Mouse (Mus musculus): ENCODE measurements around the gene Slc25a54.

Gene Slc25a54

DNA sequence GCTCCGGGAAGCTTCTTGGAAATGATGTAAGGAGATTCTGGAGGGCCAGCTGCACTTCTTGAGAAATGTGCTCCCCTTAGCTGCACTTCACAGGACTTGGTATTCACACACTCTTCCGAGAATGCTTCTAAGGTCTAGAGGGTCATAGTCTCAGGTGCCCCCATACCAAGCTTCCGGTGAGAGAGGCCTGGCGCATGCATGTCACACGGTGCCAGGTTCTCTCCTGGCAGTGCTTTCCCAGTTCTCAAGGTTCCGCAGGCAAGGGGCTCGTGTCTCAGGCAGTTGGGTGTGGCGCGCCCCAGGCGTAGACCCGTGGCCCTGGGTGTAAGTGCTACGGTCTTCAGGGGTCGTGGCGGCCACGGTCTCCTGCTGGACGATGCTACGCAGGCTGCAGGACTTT is at the start of gene Slc25a54:
Slc25a54 (plus strand) TSS at position 301 of the 400 bp plus-strand sequence.
- DNase-seq (ENCODE audit: low read depth in 1 of 2, low spot score in 2 of 2) = no peak

GRCm38 (mm10) chr3:109030817-109031216 is 49.5 kb upstream of the Slc25a54 start:
- no peak for DNase-seq (ENCODE audit: low read depth in 1 of 2, low spot score in 2 of 2)

DNA sequence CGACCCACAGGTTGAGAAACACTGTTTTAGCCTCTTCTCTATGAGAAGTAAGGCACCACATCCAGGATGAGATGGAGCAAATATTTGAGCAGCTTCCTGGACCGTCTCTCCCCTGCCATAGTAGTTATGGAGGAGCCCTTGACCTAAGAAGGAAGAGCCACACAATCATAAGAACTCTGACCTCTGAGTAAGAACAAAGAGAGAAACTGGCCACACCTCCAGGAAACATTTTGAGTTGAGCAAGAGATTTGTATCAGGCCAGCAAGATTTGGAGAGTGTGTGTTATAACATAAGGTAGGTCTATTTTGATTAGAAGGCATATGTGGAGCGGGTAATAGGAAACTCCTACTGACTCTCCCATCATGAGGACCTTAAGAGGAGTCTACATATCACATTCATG is 48.6 kb upstream of the Slc25a54 start:
- DNase-seq (ENCODE audit: low read depth in 1 of 2, low spot score in 2 of 2) = no peak

DNA sequence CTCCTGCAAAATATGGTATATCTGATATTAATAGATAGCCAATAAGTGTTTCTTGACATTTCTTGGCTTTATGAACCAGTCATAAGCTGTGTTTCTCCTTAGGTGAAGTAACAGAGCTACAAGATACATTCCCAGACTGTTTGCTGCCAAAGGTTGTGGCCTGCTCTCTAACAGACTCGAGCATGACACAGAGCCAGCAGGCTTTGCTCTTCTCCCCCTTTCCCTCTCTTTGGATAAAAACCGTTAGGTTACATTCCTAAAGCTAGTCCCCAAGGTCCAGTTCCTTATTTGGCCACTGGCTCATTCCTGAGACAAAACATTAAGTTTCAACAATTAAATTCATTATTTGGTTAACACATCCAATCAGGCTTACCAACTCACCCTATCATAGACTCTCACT is 48.0 kb upstream of the Slc25a54 start:
- no peak for DNase-seq (ENCODE audit: low read depth in 1 of 2, low spot score in 2 of 2)

- DNase-seq (ENCODE audit: low read depth in 1 of 2, low spot score in 2 of 2) = no peak
These were observed 45.9 kb upstream of the Slc25a54 start for GRCm38 (mm10) chr3:109034411-109034810.

GRCm38 (mm10) chr3:109040908-109041307 is 39.4 kb upstream of the Slc25a54 start:
- DNase-seq (ENCODE audit: low read depth in 1 of 2, low spot score in 2 of 2) = no peak

GRCm38 (mm10) chr3:109043395-109043794 is 36.9 kb upstream of the Slc25a54 start:
- no peak for DNase-seq (ENCODE audit: low read depth in 1 of 2, low spot score in 2 of 2)

DNA sequence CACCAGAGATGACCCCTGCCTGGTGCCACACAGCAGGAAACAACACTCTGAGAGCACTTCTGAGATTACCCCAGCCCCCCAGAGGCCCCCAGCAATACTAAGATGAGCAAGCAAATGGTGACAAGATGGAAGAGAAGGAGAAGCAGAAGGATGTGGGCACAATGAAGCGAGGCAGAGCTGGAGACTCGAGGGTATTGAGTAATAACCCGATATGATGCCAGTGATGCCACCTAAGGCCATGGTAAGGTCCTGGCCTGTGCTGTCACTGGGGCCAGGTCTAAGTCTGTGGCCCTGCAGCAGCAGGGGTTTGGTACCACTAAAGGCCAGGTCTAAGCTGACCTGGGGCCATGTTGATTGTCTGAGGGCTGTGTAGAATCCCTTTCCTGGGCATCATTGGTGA is 33.8 kb upstream of the Slc25a54 start:
- no peak for DNase-seq (ENCODE audit: low read depth in 1 of 2, low spot score in 2 of 2)

- DNase-seq (ENCODE audit: low read depth in 1 of 2, low spot score in 2 of 2) = no peak
These were observed 32.5 kb upstream of the Slc25a54 start for GRCm38 (mm10) chr3:109047707-109048283.

GRCm38 (mm10) chr3:109051056-109051945 is 29.0 kb upstream of the Slc25a54 start:
- no peak for DNase-seq (ENCODE audit: low read depth in 1 of 2, low spot score in 2 of 2)

GRCm38 (mm10) chr3:109051946-109052331 is 28.3 kb upstream of the Slc25a54 start:
- no peak for DNase-seq (ENCODE audit: low read depth in 1 of 2, low spot score in 2 of 2)

GRCm38 (mm10) chr3:109059903-109060302 is 20.4 kb upstream of the Slc25a54 start:
- DNase-seq (ENCODE audit: low read depth in 1 of 2, low spot score in 2 of 2) = no peak

DNA sequence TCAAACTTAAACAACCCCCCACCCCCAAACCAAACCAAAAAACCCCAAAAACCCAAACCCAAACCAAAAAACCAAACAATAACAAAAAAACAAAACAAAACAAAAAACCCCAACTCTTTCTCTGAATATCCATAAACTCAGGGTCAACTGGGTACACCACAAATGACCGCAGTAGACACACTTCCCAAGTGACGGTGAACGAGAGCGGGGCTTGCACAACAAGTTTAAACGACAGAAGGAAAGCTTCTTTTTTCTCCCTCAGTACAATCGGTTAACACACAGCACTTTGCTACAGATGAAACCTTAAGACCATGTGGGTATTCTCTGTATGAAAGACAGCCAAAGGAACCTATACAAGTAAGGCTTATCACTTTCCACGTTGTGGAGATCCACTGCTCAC is 17.9 kb upstream of the Slc25a54 start:
- no peak for DNase-seq (ENCODE audit: low read depth in 1 of 2, low spot score in 2 of 2)

DNA sequence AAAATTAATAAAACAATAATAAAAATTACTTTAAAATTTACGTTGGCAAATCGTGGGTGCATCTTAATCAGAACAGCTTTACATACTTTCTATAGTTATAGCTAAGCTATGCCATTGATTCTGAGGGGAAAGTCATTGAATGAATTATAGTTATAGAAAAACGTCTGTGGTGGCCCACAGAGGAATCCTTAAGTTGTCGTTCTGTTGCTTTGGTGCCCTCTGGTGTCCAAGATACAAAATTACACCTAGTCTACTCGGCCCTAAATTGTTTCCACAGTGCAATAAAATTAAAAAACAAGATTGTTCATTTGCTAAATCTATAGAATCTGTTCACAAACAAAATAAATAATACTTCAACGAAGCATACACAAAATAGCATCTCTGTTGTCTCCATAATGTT is 17.3 kb upstream of the Slc25a54 start:
- DNase-seq (ENCODE audit: low read depth in 1 of 2, low spot score in 2 of 2) = peak in 1 of 2 experiments; percentile 7

DNA sequence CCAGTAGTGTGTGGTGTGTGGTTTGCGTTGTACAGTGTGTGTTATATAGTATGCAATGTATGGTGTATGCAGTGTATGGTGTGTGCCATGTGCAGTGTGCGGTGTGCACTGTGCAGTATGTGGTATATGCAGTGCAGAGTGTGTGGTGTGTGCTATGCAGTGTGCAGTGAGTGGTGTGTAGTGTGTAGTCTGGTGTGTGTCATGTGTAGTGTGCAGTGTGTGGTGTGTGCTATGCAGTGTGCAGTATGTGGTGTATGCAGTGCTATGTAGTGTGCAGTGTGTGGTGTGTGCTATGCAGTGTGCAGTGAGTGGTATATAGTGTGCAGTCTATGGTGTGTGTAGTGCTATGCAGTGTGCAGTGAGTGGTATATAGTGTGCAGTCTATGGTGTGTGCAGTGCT is 4.1 kb downstream of the Slc25a54 start:
- no peak for DNase-seq (ENCODE audit: low read depth in 1 of 2, low spot score in 2 of 2)

- no peak for DNase-seq (ENCODE audit: low read depth in 1 of 2, low spot score in 2 of 2)
These were observed 8.2 kb downstream of the Slc25a54 start for GRCm38 (mm10) chr3:109088460-109088859.

- no peak for DNase-seq (ENCODE audit: low read depth in 1 of 2, low spot score in 2 of 2)
These were observed 24.4 kb downstream of the Slc25a54 start for GRCm38 (mm10) chr3:109104702-109105101.

- no peak for DNase-seq (ENCODE audit: low read depth in 1 of 2, low spot score in 2 of 2)
These were observed 36.9 kb downstream of the Slc25a54 start for GRCm38 (mm10) chr3:109117136-109117535.

DNA sequence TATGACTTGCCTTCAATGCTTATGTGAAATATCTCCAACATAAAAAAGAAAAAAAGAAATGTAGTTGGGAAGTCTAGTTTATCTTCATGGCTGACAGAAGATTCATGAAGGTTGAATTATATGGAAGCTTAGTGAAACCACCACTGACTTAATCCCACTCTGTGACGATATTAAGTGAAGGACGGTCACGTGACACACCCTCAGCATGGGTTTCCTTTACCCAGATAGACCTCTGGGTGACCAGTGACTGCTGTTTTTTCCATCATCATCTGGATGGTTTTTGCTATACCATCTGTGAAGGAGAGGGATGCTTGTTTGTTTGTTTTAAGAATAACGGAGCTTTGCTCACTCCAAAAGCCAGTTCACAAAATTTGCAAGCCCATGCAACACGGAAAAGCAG is 39.3 kb downstream of the Slc25a54 start:
- DNase-seq (ENCODE audit: low read depth in 1 of 2, low spot score in 2 of 2) = no peak

DNA sequence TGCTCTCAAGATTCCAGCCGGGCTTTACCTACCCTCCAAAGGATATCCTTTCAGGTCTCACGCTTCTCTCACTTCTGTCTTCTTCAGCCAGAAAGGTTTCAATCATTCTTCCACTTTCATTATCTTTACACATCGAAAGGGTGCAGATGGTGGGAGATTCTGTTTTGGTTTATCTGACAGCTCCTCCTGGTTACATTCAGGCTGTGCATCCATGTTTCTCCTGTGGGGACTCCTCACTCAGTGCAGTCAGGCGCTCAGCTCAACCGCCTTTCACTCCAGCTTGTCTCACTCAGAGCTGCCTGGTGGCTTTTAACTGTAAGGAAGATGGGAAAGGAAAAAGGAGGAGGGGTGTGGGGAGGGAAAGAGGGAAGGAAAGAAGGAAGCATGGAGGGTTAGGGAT is 39.7 kb downstream of the Slc25a54 start:
- no peak for DNase-seq (ENCODE audit: low read depth in 1 of 2, low spot score in 2 of 2)

GRCm38 (mm10) chr3:109122641-109123530 is 42.6 kb downstream of the Slc25a54 start, which contains the start of gene Slc25a24:
Gene Slc25a24 (plus strand): TSS chr3:109123149.
- DNase-seq (ENCODE audit: low read depth in 1 of 2, low spot score in 2 of 2) = peak in 1 of 2 experiments; percentile 15
